11 mouse cellular contexts compared by ENCODE assay signal in genomic region chr13:96943571-96943970, GRCm38 (mm10). TPM values are rescaled to one million over a fixed set of nuclear protein-coding genes. Genes with fewer than 3 reads are reported as not detected.
DNase-seq lines count a peak whose midpoint lies in the region; ATAC-seq lines count a peak whose summit lies in the region.
"Had no signal": no experiment of that assay in that cellular context is flagged by ENCODE, and none has a peak within 500 bp of the region (broad histone marks: within the 10 kb centered on the region; RNA-seq: fewer than 3 reads in every experiment).

No protein-coding gene starts in this region.

- no peak overlapping the region for H3K4me3 ChIP-seq in forebrain, embryonic 15.5 days
- no peak overlapping the region for H3K4me3 ChIP-seq in forebrain, embryonic 12.5 days (replicated peaks)
- H3K4me3 ChIP-seq in midbrain, embryonic 14.5 days (replicated peaks; ENCODE audit: low read depth, low read length), result no peak overlapping the region
- no peak overlapping the region for H3K4me3 ChIP-seq in midbrain, embryonic 15.5 days
- H3K4me3 ChIP-seq in embryonic facial prominence, embryonic 14.5 days (ENCODE audit: low read depth, low read length), result no peak overlapping the region

- no peaks in the 10 kb centered on the region for H3K9me3 ChIP-seq in forebrain, embryonic 15.5 days
- H3K9me3 ChIP-seq in forebrain, embryonic 12.5 days, result no peaks in the 10 kb centered on the region
- no peaks in the 10 kb centered on the region for H3K9me3 ChIP-seq in midbrain, embryonic 14.5 days (ENCODE audit: control insufficient read depth, low read length)
- H3K9me3 ChIP-seq in midbrain, embryonic 15.5 days, result no peaks in the 10 kb centered on the region
- no peaks in the 10 kb centered on the region for H3K9me3 ChIP-seq in embryonic facial prominence, embryonic 14.5 days (ENCODE audit: control insufficient read depth, low read length)

- no peaks in the 10 kb centered on the region for H3K36me3 ChIP-seq in forebrain, embryonic 15.5 days
- H3K36me3 ChIP-seq in forebrain, embryonic 12.5 days (replicated peaks), result no peaks in the 10 kb centered on the region
- H3K36me3 ChIP-seq in midbrain, embryonic 14.5 days (ENCODE audit: control insufficient read depth, insufficient read depth, low read length), result no peaks in the 10 kb centered on the region
- no peaks in the 10 kb centered on the region for H3K36me3 ChIP-seq in midbrain, embryonic 15.5 days (replicated peaks)
- no peaks in the 10 kb centered on the region for H3K36me3 ChIP-seq in embryonic facial prominence, embryonic 14.5 days (ENCODE audit: control insufficient read depth, insufficient read depth, low read length)

- no peaks in the 10 kb centered on the region for H3K27me3 ChIP-seq in forebrain, embryonic 15.5 days
- no peaks in the 10 kb centered on the region for H3K27me3 ChIP-seq in forebrain, embryonic 12.5 days
- H3K27me3 ChIP-seq in midbrain, embryonic 14.5 days (ENCODE audit: control insufficient read depth, insufficient read depth, low read length), result no peaks in the 10 kb centered on the region
- no peaks in the 10 kb centered on the region for H3K27me3 ChIP-seq in midbrain, embryonic 15.5 days (replicated peaks)
- no peaks in the 10 kb centered on the region for H3K27me3 ChIP-seq in embryonic facial prominence, embryonic 14.5 days (replicated peaks; ENCODE audit: control insufficient read depth, insufficient read depth, low read length)

- peaks cover 6% of the 10 kb centered on the region; the same call in 1 of the 2 replicates for H3K4me1 ChIP-seq in forebrain, embryonic 15.5 days
- H3K4me1 ChIP-seq in forebrain, embryonic 12.5 days, result no peaks in the 10 kb centered on the region; the same call in 1 of the 2 replicates
- 0 out of 2 replicates have a peak, but pooled peaks cover 5% of the 10 kb centered on the region for H3K4me1 ChIP-seq in midbrain, embryonic 14.5 days (ENCODE audit: control insufficient read depth, insufficient read depth, low read length)
- H3K4me1 ChIP-seq in midbrain, embryonic 15.5 days, result peaks cover 5% of the 10 kb centered on the region; the same call in 1 of the 2 replicates
- no peaks in the 10 kb centered on the region for H3K4me1 ChIP-seq in embryonic facial prominence, embryonic 14.5 days (ENCODE audit: control insufficient read depth, insufficient read depth, low read length)

- H3K4me2 ChIP-seq in forebrain, embryonic 15.5 days (replicated peaks), result no peak overlapping the region
- no peak overlapping the region for H3K4me2 ChIP-seq in forebrain, embryonic 12.5 days
- no peak overlapping the region for H3K4me2 ChIP-seq in midbrain, embryonic 14.5 days (ENCODE audit: low read length)
- H3K4me2 ChIP-seq in midbrain, embryonic 15.5 days, result no peak overlapping the region
- H3K4me2 ChIP-seq in embryonic facial prominence, embryonic 14.5 days (ENCODE audit: low read depth, low read length), result no peak overlapping the region

- WGBS in forebrain, embryonic 15.5 days, result 26% methylated on average over 3 of the region's 3 CpGs
- WGBS in forebrain, embryonic 12.5 days, result 61% methylated on average over 3 of the region's 3 CpGs
- WGBS in midbrain, embryonic 14.5 days, result 46% methylated on average over 3 of the region's 3 CpGs
- whole genome bisulfite sequencing in midbrain, embryonic 15.5 days, result 30% methylated on average over 3 of the region's 3 CpGs
- 29% methylated on average over 3 of the region's 3 CpGs for WGBS in embryonic facial prominence, embryonic 14.5 days

- no peak overlapping the region for H3K9ac ChIP-seq in forebrain, embryonic 15.5 days (replicated peaks)
- no peak overlapping the region for H3K9ac ChIP-seq in forebrain, embryonic 12.5 days
- H3K9ac ChIP-seq in midbrain, embryonic 14.5 days (replicated peaks; ENCODE audit: low read length), result no peak overlapping the region
- no peak overlapping the region for H3K9ac ChIP-seq in midbrain, embryonic 15.5 days
- no peak overlapping the region for H3K9ac ChIP-seq in embryonic facial prominence, embryonic 14.5 days (ENCODE audit: low read depth, low read length)

- H3K27ac ChIP-seq in forebrain, embryonic 15.5 days (replicated peaks), result no peak overlapping the region
- no peak overlapping the region for H3K27ac ChIP-seq in forebrain, embryonic 12.5 days
- H3K27ac ChIP-seq in midbrain, embryonic 14.5 days (replicated peaks; ENCODE audit: low read depth, low read length), result no peak overlapping the region
- H3K27ac ChIP-seq in midbrain, embryonic 15.5 days, result no peak overlapping the region; the same call in 1 of the 2 replicates
- H3K27ac ChIP-seq in embryonic facial prominence, embryonic 14.5 days (replicated peaks; ENCODE audit: low read depth, low read length), result no peak overlapping the region
- H3K27ac ChIP-seq: macrophage had no signal

- peak; percentile 67 for DNase-seq in midbrain, embryonic 14.5 days
- peak; percentile 47 for DNase-seq in embryonic facial prominence, embryonic 14.5 days (ENCODE audit: low spot score)
- peak; percentile 19 to 40 for DNase-seq in layer of hippocampus, postnatal 36 days
- no peak for DNase-seq in MN1 (ENCODE audit: low spot score)
- DNase-seq in frontal cortex, postnatal 14 days (ENCODE audit: low spot score in 2 of 2), result no peak
- DNase-seq: right cerebral cortex, postnatal 25 days had no signal

- ATAC-seq in forebrain, embryonic 15.5 days (replicated peaks), result peak; percentile 53; the same call in 1 of the 2 replicates
- ATAC-seq in forebrain, embryonic 12.5 days (ENCODE audit: low FRiP score), result no peak
- no peak for ATAC-seq in midbrain, embryonic 14.5 days (ENCODE audit: low FRiP score, low TSS enrichment)
- ATAC-seq in midbrain, embryonic 15.5 days (replicated peaks), result no peak
- ATAC-seq in embryonic facial prominence, embryonic 14.5 days (ENCODE audit: low read depth), result no peak
- ATAC-seq: intestine, postnatal 0 days had no signal

RNA-seq across cellular contexts. Expression of gene Gcnt4, which starts 19.1 kb away (rescaled TPM):
- 0.09 TPM in 1 of 2 replicates, not detected in the other for polyA plus RNA-seq in forebrain, embryonic 15.5 days (2015; fragmentation: Nextera tagmentation; extraction: Ambion mirVana)
- 0.05 and 0.08 TPM in 2 replicates for polyA plus RNA-seq in forebrain, embryonic 12.5 days (2016; fragmentation: Nextera tagmentation; extraction: Ambion mirVana)
- 0.07 and 0.14 TPM in 2 replicates for polyA plus RNA-seq in midbrain, embryonic 14.5 days (2014; fragmentation: Nextera tagmentation; extraction: Ambion mirVana)
- polyA plus RNA-seq in midbrain, embryonic 15.5 days (2015; fragmentation: Nextera tagmentation; extraction: Ambion mirVana), result 0.08 and 0.14 TPM in 2 replicates
- polyA plus RNA-seq in embryonic facial prominence, embryonic 14.5 days (2014; fragmentation: Nextera tagmentation; extraction: Ambion mirVana), result 0.18 and 0.42 TPM in 2 replicates
- 1 to 10 TPM; 2.0 to 2.3 TPM for total RNA-seq in layer of hippocampus, postnatal 36 days (2021)
- polyA plus RNA-seq: macrophage had no signal

Comparison
In these comparisons a context has a peak if more than half of its experiments do, and no peak if none do; other contexts are left out.
1. DNase-seq: peak in midbrain, embryonic 14.5 days (single experiment), embryonic facial prominence, embryonic 14.5 days (single experiment) and layer of hippocampus, postnatal 36 days (2 of 2); none in MN1 (single experiment) and frontal cortex, postnatal 14 days (0 of 2).